Mouse (Mus musculus): ENCODE measurements at regions not wholly inside any gene's neighbourhood (a gene's known extent, or its start where the extent isn't known, plus 50 kb on each side); places are given as distances from the start of the nearest gene placed in this dataset.

DNA sequence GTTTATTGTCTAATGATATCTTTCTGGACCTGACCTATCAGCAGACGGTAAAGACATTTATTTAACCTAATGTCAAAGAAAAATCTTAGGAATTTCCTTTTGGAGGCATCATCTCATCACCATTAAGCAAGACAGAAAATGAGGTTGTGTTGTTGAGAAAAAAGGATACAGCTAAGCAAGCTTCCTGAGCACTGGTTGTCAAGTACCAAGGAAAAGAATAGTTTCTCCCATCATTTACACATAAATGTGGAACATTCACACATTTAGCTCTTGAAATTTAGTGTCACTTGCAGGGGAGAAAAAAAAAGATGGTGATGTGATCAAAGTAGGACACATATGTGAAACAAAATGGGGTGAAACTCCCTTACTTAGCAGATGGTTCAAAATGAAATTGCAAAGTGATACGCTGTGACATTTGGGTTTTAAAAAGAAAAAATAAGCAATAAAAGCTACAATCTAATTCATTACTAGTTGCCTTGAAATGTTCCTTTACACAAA lies 157.7 kb upstream of the 1700009N14Rik start:
- DNase-seq (ENCODE audit: low read depth, low spot score): no peak

DNA sequence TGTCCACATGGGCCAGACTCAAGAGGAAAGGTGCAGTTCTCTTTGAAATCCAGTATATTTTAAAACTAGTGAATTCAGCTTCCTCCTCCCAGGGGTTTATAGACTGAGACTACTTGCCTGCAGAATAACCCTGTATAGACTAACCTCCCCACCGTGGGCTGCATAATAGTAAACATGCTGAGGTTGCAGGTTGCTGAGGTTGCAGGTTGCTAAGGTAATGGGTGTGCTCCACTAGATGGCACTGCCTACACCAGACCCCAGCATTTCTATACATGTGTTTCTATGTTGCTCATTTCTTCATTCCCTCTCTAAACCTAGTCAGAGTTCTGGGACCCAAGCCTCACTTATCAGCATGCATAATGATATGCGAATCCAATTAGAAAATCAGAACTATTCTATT lies 140.0 kb upstream of the 1700009N14Rik start:
- no peak for DNase-seq (ENCODE audit: low read depth, low spot score)

DNA sequence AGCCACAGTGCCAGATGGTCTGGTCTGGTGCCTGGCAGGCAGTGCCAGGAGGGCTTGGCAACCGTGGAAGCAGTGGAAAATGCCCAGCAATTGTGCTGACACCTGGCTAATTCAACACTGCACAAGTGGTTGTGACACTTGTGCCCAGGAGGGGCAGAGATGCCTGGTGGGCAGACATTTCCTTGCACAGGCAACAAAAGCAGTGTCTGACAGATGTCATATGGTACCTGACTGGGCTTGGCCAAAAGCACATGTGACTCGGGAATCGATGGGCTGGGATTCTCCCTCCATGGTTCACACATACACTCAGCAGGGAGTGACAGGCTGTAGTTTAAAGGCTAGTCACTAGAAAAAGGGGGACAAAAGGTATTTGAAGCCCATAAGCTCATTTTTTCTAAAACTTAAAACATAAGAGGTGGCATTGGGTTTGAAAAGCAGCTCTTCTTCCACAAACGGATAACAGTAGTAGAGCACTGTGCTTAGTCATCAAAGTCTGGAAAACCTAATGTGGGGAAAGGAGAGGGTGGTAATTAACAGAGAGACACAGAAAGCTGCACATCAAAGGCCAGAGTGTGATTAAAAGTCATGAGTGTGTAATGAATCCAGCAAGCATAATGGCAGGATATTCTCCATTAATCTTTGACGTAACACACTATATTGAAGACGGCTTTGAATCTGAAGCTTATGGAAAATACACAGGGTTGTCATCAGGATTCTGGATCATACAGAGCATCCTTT lies 105.5 kb upstream of the 1700009N14Rik start:
- DNase-seq (ENCODE audit: low read depth, low spot score): peak; percentile 47

DNA sequence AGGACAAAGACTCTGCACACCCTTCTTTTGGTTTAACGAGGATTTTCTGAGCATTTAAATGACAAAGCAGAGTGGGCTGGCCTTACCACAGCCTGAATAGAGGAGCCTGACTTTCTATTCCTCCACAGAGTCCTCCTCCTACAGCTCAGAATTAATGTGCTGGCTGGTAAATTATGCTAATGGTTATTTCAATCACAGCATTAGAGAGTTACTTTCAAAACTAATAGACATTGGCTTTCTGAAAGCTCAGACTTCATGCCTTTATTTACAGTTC lies 105.0 kb upstream of the 1700009N14Rik start:
- peak; percentile 8 for DNase-seq (ENCODE audit: low read depth, low spot score)

DNA sequence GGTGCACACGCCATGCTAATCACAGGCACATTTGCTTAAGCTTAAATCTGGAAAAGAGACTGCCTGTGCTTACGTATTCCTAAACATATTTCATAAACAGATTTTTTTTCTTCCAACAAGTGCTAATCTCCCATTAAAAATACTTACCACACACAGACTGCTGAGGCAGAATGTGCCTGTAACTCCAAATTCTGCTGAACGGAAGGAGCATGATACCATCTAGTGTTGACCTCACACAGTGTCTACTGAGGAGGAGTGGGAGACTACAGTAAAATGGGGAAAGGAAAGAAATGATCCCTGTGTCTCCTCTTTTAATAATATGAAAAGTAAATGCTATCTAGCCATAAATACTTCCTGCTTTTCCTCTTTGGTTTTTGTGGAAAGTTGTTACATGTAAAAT lies 81.9 kb upstream of the 1700009N14Rik start:
- peak; percentile 24 for DNase-seq (ENCODE audit: low read depth, low spot score)

DNA sequence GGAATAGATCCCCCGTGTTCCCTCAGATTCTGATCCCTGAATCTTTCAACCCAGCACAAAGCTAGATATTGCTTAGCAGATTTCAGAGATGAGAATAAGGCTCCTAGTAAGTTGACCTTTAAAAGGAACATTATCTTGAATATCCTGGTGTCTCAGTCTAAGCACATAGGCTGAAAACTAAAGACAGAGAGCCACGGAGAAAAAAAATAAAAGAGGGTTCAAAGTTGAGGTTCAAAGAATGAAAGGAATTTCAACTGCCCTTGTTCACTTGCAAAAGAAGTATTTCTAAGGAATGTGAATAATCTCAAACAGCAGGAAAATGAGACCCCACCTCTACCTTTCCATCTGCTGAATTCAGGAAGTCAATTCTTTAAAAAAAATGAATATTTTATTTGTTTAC lies 69.3 kb upstream of the 1700009N14Rik start:
- no peak for DNase-seq (ENCODE audit: low read depth, low spot score)

DNA sequence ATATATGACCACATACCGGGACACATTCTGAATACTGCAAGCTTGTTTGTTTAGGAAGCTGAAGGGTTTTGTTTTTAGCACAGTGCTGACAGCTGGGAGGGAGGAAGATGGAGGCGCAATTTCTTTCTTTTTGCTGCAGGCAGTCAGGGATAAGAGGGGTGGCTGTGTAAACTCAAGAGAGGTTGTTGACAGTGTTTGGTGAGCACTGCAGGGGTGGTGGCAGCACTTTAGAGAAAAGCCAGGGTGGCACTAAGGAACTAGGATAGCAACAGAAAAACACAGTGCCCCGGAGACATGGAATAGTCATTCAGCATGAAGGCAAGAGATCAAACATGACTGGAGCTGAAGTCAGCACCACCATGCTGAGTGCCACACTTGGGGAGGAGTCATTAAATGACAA lies 51.9 kb upstream of the 1700009N14Rik start:
- DNase-seq (ENCODE audit: low read depth, low spot score): no peak
